Mouse (Mus musculus) liver, embryonic 13.5 days (tissue): Measurements from ENCODE around the gene Slc39a11. TPM values are rescaled to one million over a fixed set of nuclear protein-coding genes. Genes with fewer than 3 reads are reported as not detected.

ENCODE experiments used
- ATAC-seq: fragments of 200-750 bp; cut with Nextera tagmentation; 2 replicates; pipeline ENCODE4 v1.8.0; 2017; ENCODE audit warnings: low read depth, mild to moderate bottlenecking, moderate number of reproducible peaks, moderate library complexity
- DNase-seq: peaks from one replicate; pipeline ENCODE4 v3.0.0; 2022
- H3K27ac ChIP-seq: fragments of 300-500 bp; sonication (generic); 2 replicates; pipeline ENCODE4 v1.5.1; 2015; ENCODE audit warnings: moderate library complexity, mild to moderate bottlenecking, inconsistent platforms
- H3K27me3 ChIP-seq: fragments of 300-500 bp; sonication (generic); 2 replicates; pipeline ENCODE4 v1.6.1; 2015; ENCODE audit warnings: mild to moderate bottlenecking, inconsistent platforms
- H3K36me3 ChIP-seq: fragments of 300-500 bp; sonication (generic); 2 replicates; pipeline ENCODE4 v1.6.1; 2015; ENCODE audit warnings: mild to moderate bottlenecking, inconsistent platforms
- H3K4me1 ChIP-seq: fragments of 300-500 bp; sonication (generic); replicated peaks from 2 replicates; pipeline ENCODE4 v1.6.1; 2015; ENCODE audit warnings: inconsistent platforms
- H3K4me2 ChIP-seq: fragments of 300-500 bp; sonication (generic); 2 replicates; pipeline ENCODE4 v1.6.1; 2015; ENCODE audit warnings: inconsistent platforms, mild to moderate bottlenecking, moderate library complexity
- H3K4me3 ChIP-seq: fragments of 300-500 bp; sonication (generic); replicated peaks from 2 replicates; pipeline ENCODE4 v1.5.1; 2015; ENCODE audit warnings: mild to moderate bottlenecking, inconsistent platforms
- H3K9ac ChIP-seq: fragments of 300-500 bp; sonication (generic); 2 replicates; pipeline ENCODE4 v1.6.1; 2015; ENCODE audit warnings: mild to moderate bottlenecking, inconsistent platforms
- H3K9me3 ChIP-seq: fragments of 300-500 bp; sonication (generic); replicated peaks from 2 replicates; pipeline ENCODE4 v1.6.1; 2016; ENCODE audit warnings: inconsistent platforms
- WGBS: fragments of 180-500 bp; shearing (Covaris S2); methylation state at CpG from one replicate; pipeline ENCODE4 v1.1.7; 2015; ENCODE audit not compliant: insufficient replicate concordance; 5-methylcytosine and 5-hydroxymethylcytosine counted together
- polyA plus RNA-seq: library from polyadenylated mRNA; unstranded; fragments of >200 nt; fragmentation: Nextera tagmentation; extraction: Ambion mirVana; gene quantifications from 2 replicates; pipeline ENCODE4 v1.2.1, GENCODE M21; 2015

Gene Slc39a11
- polyA plus RNA-seq, 1 experiment from 2014 or later = 15.0 TPM

- no peak for DNase-seq
- Histone ChIP-seq H3K36me3 (peaks cover 13% of the 10 kb centered on the region; the same call in 1 of the 2 replicates), H3K4me3 (no peak overlapping the region), H3K4me2 (no peak overlapping the region), H3K9ac (no peak overlapping the region), H3K4me1 (peaks cover 32% of the 10 kb centered on the region), H3K27ac (no peak overlapping the region), H3K27me3 (no peaks in the 10 kb centered on the region), H3K9me3 (no peaks in the 10 kb centered on the region)
- 64% methylated on average over 4 of the region's 4 CpGs for WGBS
- ATAC-seq = no peak
These were observed 89.7 kb downstream of the Slc39a11 start for GRCm38 (mm10) chr11:113560150-113560549.

- Histone ChIP-seq H3K4me3 (no peak overlapping the region), H3K27me3 (no peaks in the 10 kb centered on the region), H3K36me3 (peaks cover 13% of the 10 kb centered on the region; the same call in 1 of the 2 replicates), H3K9me3 (no peaks in the 10 kb centered on the region), H3K27ac (no peak overlapping the region), H3K4me2 (no peak overlapping the region), H3K4me1 (peaks cover 22% of the 10 kb centered on the region), H3K9ac (no peak overlapping the region)
- WGBS = 88% methylated on average over 12 of the region's 12 CpGs
- DNase-seq = no peak
- ATAC-seq = no peak
These were observed 91.4 kb downstream of the Slc39a11 start for GRCm38 (mm10) chr11:113558505-113558904.

GRCm38 (mm10) chr11:113556142-113556541 is 93.7 kb downstream of the Slc39a11 start:
- peaks cover 11% of the 10 kb centered on the region; the same call in 1 of the 2 replicates for H3K36me3 ChIP-seq
- no peak overlapping the region for H3K4me2 ChIP-seq
- no peaks in the 10 kb centered on the region for H3K9me3 ChIP-seq
- no peaks in the 10 kb centered on the region for H3K27me3 ChIP-seq
- DNase-seq = no peak
- peaks cover 8% of the 10 kb centered on the region for H3K4me1 ChIP-seq
- WGBS = 65% methylated on average over 12 of the region's 12 CpGs
- no peak overlapping the region for H3K27ac ChIP-seq
- H3K9ac ChIP-seq = no peak overlapping the region
- H3K4me3 ChIP-seq = no peak overlapping the region
- ATAC-seq = no peak

- Histone ChIP-seq H3K4me1 (peaks cover 6% of the 10 kb centered on the region), H3K27ac (no peak overlapping the region), H3K36me3 (peaks cover 9% of the 10 kb centered on the region), H3K9me3 (no peaks in the 10 kb centered on the region), H3K4me2 (no peak overlapping the region), H3K27me3 (no peaks in the 10 kb centered on the region), H3K4me3 (no peak overlapping the region), H3K9ac (no peak overlapping the region)
- WGBS = 75% methylated on average over 7 of the region's 7 CpGs
- ATAC-seq (no peak), DNase-seq (no peak)
These were observed 95.0 kb downstream of the Slc39a11 start for GRCm38 (mm10) chr11:113554701-113555360.

- Histone ChIP-seq H3K4me1 (no peaks in the 10 kb centered on the region), H3K27ac (no peak overlapping the region), H3K4me3 (no peak overlapping the region), H3K9me3 (no peaks in the 10 kb centered on the region), H3K9ac (no peak overlapping the region), H3K27me3 (no peaks in the 10 kb centered on the region), H3K36me3 (peaks cover 8% of the 10 kb centered on the region; the same call in 1 of the 2 replicates), H3K4me2 (no peak overlapping the region)
- DNase-seq (no peak), ATAC-seq (no peak)
- WGBS = 79% methylated on average over 7 of the region's 7 CpGs
These were observed 95.7 kb downstream of the Slc39a11 start for GRCm38 (mm10) chr11:113554194-113554593.

- Histone ChIP-seq H3K4me3 (no peak overlapping the region), H3K27ac (no peak overlapping the region), H3K27me3 (no peaks in the 10 kb centered on the region), H3K36me3 (peaks cover 8% of the 10 kb centered on the region; the same call in 1 of the 2 replicates), H3K4me2 (no peak overlapping the region), H3K9ac (no peak overlapping the region), H3K4me1 (no peaks in the 10 kb centered on the region), H3K9me3 (no peaks in the 10 kb centered on the region)
- DNase-seq (no peak), ATAC-seq (no peak)
- WGBS = 83% methylated on average over 13 of the region's 13 CpGs
These were observed 96.3 kb downstream of the Slc39a11 start for GRCm38 (mm10) chr11:113553605-113554004.

- no peaks in the 10 kb centered on the region for H3K4me1 ChIP-seq
- ATAC-seq (no peak), DNase-seq (no peak)
- H3K4me2 ChIP-seq = no peak overlapping the region
- H3K9ac ChIP-seq = no peak overlapping the region
- H3K36me3 ChIP-seq = peaks cover 8% of the 10 kb centered on the region; the same call in 1 of the 2 replicates
- H3K4me3 ChIP-seq = no peak overlapping the region
- no peaks in the 10 kb centered on the region for H3K9me3 ChIP-seq
- WGBS = 74% methylated on average over 10 of the region's 10 CpGs
- H3K27me3 ChIP-seq = no peaks in the 10 kb centered on the region
- H3K27ac ChIP-seq = no peak overlapping the region
These were observed 97.3 kb downstream of the Slc39a11 start for GRCm38 (mm10) chr11:113552539-113552938.

GRCm38 (mm10) chr11:113546217-113546877 is 103.5 kb downstream of the Slc39a11 start:
- Histone ChIP-seq H3K4me3 (no peak overlapping the region), H3K9me3 (0 out of 2 replicates have a peak, but pooled peaks cover 2% of the 10 kb centered on the region), H3K27ac (no peak overlapping the region), H3K4me1 (peaks cover 10% of the 10 kb centered on the region), H3K27me3 (no peaks in the 10 kb centered on the region), H3K4me2 (no peak overlapping the region), H3K9ac (no peak overlapping the region), H3K36me3 (peaks cover 16% of the 10 kb centered on the region)
- WGBS = 61% methylated on average over 11 of the region's 11 CpGs
- DNase-seq (no peak), ATAC-seq (no peak)

GRCm38 (mm10) chr11:113544017-113544640 is 105.8 kb downstream of the Slc39a11 start:
- WGBS = 47% methylated on average over 11 of the region's 11 CpGs
- Histone ChIP-seq H3K27ac (peak overlapping the region; percentile 11; the same call in 1 of the 2 replicates), H3K27me3 (no peaks in the 10 kb centered on the region)

DNA sequence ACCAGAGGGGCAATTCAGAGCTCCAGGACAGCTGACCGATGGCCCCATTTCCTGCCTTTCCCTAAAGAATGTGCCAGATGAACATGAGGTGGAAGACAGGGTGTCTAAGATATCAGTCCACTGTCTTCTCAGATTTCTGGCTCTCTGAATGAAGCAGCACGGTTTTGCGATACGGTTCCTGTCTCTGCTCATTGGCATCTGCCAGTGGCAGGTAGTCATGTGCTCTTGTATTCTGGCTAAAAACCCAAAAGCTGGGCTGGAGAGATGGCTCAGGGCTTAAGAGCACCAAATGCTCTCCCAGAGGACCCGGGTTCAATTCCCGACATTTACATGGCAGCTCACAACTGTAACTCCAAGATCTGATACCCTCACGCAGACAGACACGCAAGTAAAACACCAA is 108.8 kb downstream of the Slc39a11 start:
- no peak overlapping the region for H3K4me2 ChIP-seq
- no peak overlapping the region for H3K27ac ChIP-seq
- H3K27me3 ChIP-seq = no peaks in the 10 kb centered on the region
- no peak overlapping the region for H3K4me3 ChIP-seq
- ATAC-seq = no peak
- 0 out of 2 replicates have a peak, but pooled peaks cover 6% of the 10 kb centered on the region for H3K9me3 ChIP-seq
- peaks cover 13% of the 10 kb centered on the region for H3K36me3 ChIP-seq
- no peak overlapping the region for H3K9ac ChIP-seq
- 86% methylated on average over 8 of the region's 8 CpGs for whole genome bisulfite sequencing
- peaks cover 6% of the 10 kb centered on the region; the same call in 1 of the 2 replicates for H3K4me1 ChIP-seq
- no peak for DNase-seq

More at GRCm38 (mm10) chr11:113544017-113544640, 105.8 kb downstream of the Slc39a11 start:
- Histone ChIP-seq H3K9ac (no peak overlapping the region), H3K36me3 (peaks cover 13% of the 10 kb centered on the region), H3K4me2 (no peak overlapping the region), H3K9me3 (0 out of 2 replicates have a peak, but pooled peaks cover 6% of the 10 kb centered on the region), H3K4me1 (peaks cover 10% of the 10 kb centered on the region), H3K4me3 (no peak overlapping the region)
- no peak for ATAC-seq
- no peak for DNase-seq

DNA sequence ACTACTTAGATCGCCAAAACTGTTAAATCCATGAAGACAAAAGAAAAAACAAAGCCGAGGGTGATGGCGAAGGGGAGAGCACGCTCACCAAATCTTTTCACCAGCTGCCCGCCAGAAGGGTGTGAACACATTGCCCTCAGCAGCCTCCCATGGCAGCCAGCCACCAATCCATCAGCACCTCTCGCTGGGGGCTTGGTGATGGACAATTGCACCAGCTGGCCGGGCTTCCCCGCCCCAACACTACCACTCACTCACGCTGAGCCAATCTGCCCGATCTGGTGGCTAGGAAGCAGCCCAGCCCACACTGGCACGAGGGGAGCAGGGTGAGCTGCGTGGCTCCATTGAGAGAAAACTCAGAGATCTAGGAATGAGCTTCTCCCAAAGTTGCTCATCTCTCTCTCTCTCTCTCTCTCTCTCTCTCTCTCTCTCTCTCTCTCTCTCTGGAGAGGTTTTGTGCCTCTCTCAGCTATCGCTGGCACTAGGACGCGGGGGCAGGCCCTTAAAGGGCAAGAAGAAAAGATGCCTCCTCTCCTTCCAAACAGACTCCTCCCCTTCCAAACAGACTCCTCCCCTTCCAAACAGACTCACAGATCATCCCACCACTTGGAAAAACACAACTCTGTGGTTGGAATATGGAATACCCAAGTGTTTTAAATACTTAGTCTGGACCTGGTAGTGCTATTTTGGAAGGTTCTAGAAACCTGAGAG is 110.2 kb downstream of the Slc39a11 start:
- Histone ChIP-seq H3K4me1 (no peaks in the 10 kb centered on the region), H3K4me2 (no peak overlapping the region), H3K9me3 (0 out of 2 replicates have a peak, but pooled peaks cover 6% of the 10 kb centered on the region), H3K4me3 (no peak overlapping the region), H3K9ac (no peak overlapping the region), H3K36me3 (peaks cover 17% of the 10 kb centered on the region), H3K27me3 (no peaks in the 10 kb centered on the region), H3K27ac (no peak overlapping the region)
- WGBS = 70% methylated on average over 15 of the region's 15 CpGs
- DNase-seq (no peak), ATAC-seq (no peak)
